Mouse (Mus musculus) testis, postnatal 10 days (tissue): Measurements from ENCODE around the gene Gm10647.
"Not testable (repeated sequence)": the region's sequence is repeated elsewhere in the genome, so short reads cannot be mapped to it uniquely, and the experiment has no call there.

ENCODE experiments used
- DNase-seq: peaks from one replicate; pipeline ENCODE4 v3.0.0; 2021; ENCODE audit warnings: low spot score

Gm10647 gene

GRCm38 (mm10) chr9:66796739-66797138 is at the start of gene Gm10647:
Gene Gm10647, plus strand, starts transcription at chr9:66797039.
- no peak for DNase-seq

- DNase-seq = no peak
Observed at GRCm38 (mm10) chr9:66748390-66748789, 48.4 kb upstream of the Gm10647 start.

DNA sequence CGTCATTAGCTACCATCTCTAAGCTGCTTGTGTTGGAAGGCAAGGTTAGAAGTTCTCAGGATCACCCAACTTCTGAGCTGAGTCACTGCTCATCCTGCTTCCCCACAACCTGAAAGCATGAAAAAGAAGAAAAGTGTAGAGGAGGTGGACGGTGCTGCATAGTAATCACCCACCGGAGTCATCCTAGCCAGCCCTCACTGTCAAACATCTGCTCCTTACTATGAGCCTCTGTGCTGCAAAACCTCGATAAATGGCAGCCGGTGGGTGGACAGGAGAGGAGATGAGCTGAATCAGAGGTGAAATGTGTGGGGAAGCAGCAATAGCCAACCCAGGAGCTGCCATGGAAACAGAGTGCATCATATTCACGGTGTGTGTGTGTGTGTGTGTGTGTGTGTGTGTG is 44.0 kb upstream of the Gm10647 start:
- no peak for DNase-seq

GRCm38 (mm10) chr9:66760991-66761390 is 35.8 kb upstream of the Gm10647 start:
- DNase-seq = no peak

DNA sequence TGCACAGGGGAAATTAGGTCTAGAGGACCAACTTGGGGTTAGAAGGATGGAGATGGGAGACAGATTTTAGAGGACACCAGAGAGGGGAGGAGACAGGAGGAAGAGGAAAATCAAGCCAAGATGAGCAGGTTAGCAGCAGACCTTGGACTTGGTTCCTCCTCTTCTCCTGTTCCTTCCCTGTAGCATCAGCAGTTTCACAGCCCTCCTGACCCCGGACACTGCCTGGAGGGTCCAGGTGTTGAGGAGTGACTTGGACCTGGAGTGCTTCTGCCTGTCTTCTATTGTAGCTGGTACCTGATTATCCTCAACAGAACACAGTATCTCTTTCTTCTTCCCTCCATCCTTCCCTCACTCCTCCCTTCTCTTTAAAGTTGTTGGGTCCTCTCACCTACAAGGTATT is 28.1 kb upstream of the Gm10647 start:
- no peak for DNase-seq

DNA sequence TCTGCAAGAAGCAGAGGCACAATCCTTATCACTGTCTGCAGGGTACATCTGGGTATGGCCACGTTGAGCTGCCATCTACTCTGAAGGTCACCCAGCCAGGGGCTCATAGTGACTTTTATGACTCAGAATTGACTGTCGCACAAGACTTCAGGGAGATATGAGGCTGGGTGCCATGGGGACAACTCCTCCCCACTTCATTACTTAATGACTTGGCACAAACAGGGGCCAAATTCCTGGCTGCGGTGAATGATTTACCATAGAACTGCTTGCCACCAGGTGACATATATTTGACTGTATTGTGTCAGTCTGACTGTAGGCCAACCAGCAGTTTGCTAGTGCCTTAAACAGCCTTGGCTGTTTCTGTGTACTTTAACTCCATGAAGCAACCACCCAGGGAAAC is 27.6 kb upstream of the Gm10647 start:
- no peak for DNase-seq

GRCm38 (mm10) chr9:66770701-66771100 is 26.1 kb upstream of the Gm10647 start:
- no peak for DNase-seq

DNA sequence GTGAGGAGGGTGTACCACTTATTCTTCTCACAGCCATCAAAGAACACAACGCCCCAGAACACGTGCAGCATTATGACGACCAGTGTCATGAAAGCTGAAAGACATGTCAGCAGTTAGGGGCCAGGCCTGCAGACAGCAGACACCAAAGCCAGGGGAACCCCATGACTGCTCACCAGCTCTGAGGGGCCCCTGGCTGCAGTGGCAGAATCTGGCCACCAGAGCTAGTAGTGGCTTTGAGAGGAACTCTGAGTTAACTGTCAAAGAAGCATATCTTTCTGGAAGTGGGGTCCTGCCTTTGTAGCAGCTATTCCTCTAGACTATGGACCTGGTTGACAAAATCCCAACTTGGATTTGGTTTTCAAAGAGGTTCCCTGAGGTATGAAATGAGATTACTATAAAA is 12.3 kb upstream of the Gm10647 start:
- DNase-seq = not testable (repeated sequence)

DNA sequence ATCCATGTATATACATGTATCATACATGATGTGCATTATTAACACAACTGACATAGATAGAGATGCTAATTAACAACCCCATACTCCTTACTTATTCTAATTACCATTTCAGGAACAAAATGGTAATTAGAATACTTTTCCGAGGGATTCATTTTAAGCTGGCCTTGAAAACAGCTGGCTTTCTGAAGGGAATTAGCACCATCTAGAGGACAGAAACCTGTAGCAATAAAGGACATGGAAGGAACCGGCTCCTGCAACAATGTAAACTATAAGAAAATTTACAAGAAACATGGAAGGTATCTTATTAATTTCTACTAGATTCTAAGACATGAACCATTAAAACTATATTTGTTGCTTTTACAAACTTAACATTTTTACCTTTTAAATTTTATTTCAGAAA is 9.0 kb upstream of the Gm10647 start:
- DNase-seq = no peak

DNA sequence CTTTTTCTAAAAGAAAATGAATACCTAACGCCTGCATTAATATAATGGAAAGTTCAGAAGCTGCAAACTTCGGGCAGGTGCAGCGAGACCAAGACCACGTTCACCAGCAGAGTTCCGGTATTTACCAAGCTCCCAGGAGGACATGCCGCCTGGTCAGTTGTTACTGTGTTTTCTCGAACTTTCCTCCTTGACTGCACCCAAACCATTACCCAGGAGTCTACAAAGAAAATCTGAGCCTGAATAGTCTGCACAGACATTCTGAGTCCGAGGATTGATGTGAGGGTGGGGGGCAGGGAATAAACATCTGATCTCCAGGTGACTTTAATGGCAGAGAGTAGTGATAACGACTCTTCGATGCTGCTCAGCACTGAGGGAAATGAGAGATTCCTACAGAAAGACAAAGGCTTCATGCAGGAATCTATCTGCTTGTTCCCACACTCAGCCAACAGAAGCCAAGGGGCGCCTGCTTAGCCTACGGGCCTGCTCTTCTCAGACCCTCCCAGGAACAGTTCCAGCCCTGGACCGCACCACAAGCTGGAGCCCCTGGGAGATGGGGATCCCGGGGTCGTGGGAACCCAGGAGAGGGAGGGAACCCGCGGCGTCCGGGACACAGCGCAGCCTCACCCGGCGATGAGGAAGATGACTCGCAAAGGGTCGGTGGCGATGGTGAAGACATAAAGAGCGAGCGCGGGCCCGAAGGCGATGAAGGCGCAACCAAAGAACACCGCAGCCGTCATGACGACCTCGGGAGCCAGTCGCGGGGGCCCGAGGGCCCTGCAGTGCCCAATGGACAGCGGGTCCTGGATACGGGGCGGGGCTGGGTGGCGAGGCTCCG is 2.0 kb upstream of the Gm10647 start:
- no peak for DNase-seq

DNA sequence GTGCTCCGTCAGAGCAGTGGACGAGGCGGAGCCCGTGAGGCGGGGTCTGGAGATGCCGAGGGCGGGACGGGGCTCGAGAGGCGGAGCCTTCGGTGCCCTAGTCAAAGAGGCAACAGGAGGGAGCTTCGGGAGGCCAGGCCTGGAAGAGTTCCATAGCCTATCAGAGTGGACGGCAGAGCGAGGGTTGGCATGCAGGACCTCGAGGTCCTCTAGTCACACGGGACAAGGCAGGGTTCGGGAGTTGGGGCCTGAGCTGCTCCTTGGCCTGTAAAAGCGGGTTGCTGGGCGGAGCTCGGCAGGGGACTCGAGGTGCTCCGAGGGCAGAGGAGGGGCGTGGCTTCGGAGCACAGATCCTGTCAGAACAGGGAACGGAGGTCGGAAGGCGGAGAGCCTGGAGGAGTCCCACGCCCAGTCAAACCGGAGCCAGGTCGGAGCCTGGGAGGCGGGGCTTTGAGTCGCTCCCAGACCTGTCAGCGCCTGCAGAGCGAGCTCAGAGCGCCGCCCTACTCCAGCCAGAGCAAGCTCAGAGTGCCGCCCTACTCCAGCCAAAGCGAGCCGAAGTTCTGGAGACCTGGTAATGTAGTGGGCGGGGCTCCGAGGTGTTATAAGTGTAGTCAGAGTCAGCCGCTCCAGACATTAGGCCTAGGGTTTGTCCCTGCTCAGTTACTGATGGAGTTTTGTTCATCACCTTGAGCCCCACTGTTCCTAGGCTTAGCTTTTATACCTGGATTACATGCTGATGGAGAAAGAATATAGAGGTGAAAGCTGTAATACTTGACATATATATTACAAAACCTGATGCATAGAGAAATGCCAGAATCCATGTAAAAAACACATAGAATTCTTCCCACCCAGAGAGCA is 1.1 kb upstream of the Gm10647 start, which contains the start of gene Aph1b:
Gene Aph1b (minus strand): TSS at position 27 of the 861 bp plus-strand sequence.
- peak; percentile 96 for DNase-seq

DNA sequence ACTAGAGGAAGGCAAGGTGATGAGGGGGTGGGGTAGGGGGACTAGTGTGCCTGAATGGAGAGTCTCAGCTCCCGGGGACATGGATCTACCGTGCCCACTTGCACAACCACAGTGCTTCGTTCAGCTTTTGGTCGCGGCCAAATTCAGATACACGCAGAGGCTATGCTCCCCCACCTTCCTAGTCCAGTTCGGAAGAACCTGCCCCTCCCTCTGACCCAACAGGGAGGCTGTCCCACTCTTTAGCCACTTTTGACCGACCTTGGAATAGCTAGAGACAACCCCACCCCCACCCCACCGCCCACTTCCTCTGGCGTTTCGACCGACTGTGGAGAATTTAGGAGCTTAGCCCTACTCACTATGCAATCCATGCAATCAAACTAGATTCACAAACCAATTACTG is 5.1 kb downstream of the Gm10647 start:
- DNase-seq = no peak

GRCm38 (mm10) chr9:66805951-66806350 is 9.1 kb downstream of the Gm10647 start:
- not testable (repeated sequence) for DNase-seq

- DNase-seq = no peak
Observed at GRCm38 (mm10) chr9:66813392-66813791, 16.6 kb downstream of the Gm10647 start.

GRCm38 (mm10) chr9:66820996-66821395 is 24.2 kb downstream of the Gm10647 start:
- DNase-seq = no peak

DNA sequence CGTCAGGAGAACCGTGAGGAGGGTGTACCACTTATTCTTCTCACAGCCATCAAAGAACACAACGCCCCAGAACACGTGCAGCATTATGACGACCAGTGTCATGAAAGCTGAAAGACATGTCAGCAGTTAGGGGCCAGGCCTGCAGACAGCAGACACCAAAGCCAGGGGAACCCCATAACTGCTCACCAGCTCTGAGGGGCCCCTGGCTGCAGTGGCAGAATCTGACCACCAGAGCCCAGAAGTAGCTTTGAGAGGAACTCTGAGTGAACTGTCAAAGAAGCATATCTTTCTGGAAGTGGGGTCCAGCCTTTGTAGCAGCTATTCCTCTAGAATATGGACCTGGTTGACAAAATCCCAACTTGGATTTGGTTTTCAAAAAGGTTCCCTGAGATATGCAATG is 25.4 kb downstream of the Gm10647 start:
- DNase-seq = not testable (repeated sequence)

DNA sequence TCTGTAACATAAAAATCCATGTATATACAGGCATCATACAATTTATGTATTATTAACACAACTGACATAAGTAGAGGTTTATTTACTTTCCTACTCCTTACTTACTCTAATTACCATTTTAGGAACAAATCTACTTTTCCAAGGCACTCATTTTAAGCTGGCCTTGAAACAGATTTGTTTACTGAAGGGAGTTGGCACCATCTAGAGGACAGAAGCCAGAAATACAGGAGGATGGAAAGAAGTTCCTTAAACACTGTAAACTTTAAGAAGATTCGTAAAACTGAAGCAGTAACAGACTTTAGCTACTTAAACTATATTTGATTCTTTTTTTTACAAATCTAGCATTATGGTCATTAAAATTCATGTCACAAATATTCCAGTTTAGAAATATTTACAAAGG is 29.2 kb downstream of the Gm10647 start:
- DNase-seq = no peak

DNA sequence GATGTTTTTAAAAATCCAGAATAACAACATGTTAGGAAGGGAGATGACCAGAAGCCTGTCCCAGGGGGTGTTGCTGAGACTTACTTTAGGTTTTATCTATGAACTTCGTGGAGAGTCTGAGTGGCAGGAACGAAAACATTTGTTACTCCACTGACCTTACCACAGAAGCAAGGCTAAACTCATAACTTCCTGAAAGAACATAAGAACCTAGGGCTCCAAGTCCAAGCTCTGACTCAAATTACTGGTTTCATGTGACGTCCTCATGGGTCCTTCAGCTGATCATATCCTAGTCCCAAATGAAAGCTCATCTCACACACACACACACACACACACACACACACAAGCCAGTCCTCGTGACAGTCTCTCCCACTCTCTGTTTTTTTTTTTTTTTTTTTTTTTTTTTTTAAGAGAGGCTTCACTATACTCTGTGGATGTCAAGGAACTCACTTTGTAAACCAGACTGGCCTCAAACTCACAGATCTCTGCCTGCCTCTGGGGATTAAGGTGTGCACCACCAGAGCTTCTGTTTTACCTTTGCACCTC is 35.6 kb downstream of the Gm10647 start:
- DNase-seq = no peak

DNA sequence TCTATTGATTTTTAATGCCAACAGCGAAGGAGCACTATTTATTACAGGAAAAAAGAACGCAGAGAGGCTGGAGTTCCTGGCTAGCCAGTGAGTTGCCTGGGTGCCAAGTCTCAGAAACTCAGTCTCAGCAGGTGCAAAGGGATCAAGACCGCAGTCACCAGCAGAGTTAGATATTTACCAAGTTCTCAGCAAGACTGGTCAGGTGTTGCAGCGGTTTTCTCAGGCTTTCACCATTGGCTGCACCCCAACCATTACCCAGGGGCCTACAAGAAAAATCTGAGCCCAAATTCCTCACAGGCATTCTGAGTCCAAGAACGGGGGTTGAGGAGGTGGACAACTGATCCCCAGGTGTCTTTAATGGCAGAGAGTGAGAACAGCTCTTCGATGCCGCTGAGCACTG is 37.0 kb downstream of the Gm10647 start:
- DNase-seq = no peak

- DNase-seq = peak; percentile 99
Observed at GRCm38 (mm10) chr9:66834318-66835096, 37.7 kb downstream of the Gm10647 start, which contains the start of gene Aph1c. Gene Aph1c, minus strand, starts transcription at chr9:66834726.

- DNase-seq = peak; percentile 74
Observed at GRCm38 (mm10) chr9:66835097-66835480, 38.2 kb downstream of the Gm10647 start.

GRCm38 (mm10) chr9:66846822-66847221 is 50.0 kb downstream of the Gm10647 start:
- DNase-seq = no peak
